Mouse (Mus musculus): ENCODE results near the gene Cox7b. TPM values are rescaled to one million over a fixed set of nuclear protein-coding genes. Genes with fewer than 3 reads are reported as not detected.

Gene Cox7b
- polyA plus RNA-seq, 1 experiment = 299 TPM

DNA sequence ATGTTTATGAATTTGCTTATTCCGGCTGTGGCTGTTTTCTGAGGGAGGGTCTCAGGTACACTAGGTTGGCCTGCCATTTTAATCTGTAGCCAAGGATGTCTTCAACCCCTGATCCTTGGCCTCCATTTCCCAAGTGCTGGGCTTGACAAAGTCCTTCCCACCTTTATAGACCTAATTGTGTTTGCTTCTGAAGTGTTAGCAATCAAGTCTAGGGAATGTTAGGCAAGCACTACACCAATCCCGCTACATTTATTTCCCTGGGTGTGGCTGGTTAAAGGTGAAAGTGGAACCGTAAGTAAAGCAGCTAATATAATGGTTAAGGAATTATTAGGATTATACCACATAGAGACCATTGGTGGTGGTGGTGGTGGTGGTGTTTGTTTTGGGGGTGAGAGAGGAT lies 1.6 kb downstream of the Cox7b start:
- Histone ChIP-seq H3K4me3 (ENCODE audit: low read depth, low read length) (peak overlapping the region; percentile 28; the same call in 1 of the 2 replicates), H3K4me1 (ENCODE audit: control insufficient read depth, insufficient read depth, insufficient read length, low read length) (no peaks in the 10 kb centered on the region), H3K27ac (ENCODE audit: insufficient read depth, low read depth, low read length) (no peak overlapping the region), H3K36me3 (ENCODE audit: control insufficient read depth, insufficient read depth, low read length) (peaks cover 17% of the 10 kb centered on the region), H3K27me3 (ENCODE audit: control insufficient read depth, insufficient read depth, low read length) (no peaks in the 10 kb centered on the region)
- TF ChIP-seq POLR2A (IDR thresholded peaks at IDR 0.05; ENCODE audit: low read depth, low read length) (no peak), CTCF (IDR thresholded peaks at IDR 0.05; ENCODE audit: extremely low read depth, insufficient read length, insufficient replicate concordance, low read depth, low read length) (no peak)
- WGBS = 43% methylated on average over 3 of the region's 3 CpGs

DNA sequence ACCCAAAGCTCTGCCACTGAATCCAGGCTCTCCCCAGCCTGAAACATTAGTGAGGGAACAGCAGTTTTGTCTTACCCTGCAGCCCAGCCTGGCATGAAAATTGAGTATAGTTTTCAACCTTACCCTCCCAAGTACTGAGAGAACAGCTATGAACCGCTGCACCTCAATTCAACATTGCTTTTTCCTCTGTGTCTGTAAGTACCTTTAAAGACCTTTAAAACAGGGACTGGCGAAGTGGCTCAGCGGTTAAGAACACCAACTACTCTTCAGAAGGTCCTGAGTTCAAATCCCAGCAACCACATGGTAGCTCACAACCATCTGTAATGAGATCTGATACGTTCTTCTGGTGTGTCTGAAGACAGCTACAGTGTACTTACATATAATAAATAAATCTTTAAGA lies 2.0 kb downstream of the Cox7b start:
- Histone ChIP-seq H3K27me3 (ENCODE audit: control insufficient read depth, insufficient read depth, low read length) (no peaks in the 10 kb centered on the region), H3K27ac (ENCODE audit: insufficient read depth, low read depth, low read length) (no peak overlapping the region), H3K4me3 (ENCODE audit: low read depth, low read length) (peak overlapping the region; percentile 28; the same call in 1 of the 2 replicates), H3K4me1 (ENCODE audit: control insufficient read depth, insufficient read depth, insufficient read length, low read length) (no peaks in the 10 kb centered on the region), H3K36me3 (ENCODE audit: control insufficient read depth, insufficient read depth, low read length) (peaks cover 17% of the 10 kb centered on the region)
- 76% methylated on average over 4 of the region's 4 CpGs for WGBS
- no peak for TF ChIP-seq CTCF (IDR thresholded peaks at IDR 0.05; ENCODE audit: extremely low read depth, insufficient read length, insufficient replicate concordance, low read depth, low read length)
- TF ChIP-seq POLR2A (IDR thresholded peaks at IDR 0.05; ENCODE audit: low read depth, low read length) = no peak

DNA sequence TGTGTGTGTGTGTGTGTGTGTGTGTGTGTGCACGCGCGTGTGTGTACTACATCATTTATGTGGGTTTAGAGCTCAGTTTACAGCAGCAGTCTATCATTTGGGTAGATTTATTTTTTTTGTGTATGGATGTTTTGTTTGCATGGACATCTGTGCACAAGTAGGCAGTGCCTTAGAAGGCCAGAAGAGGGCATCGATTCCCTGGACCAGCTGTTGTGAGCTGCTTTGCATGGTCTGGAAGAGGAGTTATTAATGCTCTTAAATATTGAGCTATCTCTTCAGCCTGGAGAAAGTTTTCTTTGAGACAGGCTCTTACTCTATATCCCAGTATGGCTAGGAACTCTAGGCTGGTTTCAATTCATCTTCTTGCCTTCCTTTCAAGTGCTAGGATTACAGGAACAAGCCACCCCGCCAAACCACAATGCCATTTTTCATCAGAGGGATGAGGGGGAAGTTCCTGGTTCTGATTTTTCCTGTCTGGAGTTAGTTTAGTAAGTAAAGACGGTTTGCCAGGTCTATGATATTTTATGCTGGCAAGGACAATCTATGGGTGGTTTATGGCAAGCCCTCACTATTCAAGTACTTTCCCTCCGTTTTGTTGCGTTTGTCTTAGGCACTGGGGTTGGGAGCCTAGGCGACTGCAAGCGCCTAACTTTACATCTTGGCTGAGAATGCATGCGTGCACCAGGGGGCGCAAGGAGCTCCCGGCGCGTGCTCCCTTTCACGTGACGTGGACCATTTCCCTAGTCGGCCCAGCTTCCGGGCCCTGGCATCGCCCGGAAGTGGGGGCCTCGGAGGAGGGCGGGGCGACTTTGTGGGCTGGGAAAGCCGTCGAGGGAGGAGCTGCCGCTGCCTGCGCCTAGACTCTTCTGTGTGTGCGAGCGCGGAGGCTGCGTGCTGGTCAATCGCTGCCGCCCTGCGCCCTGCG lies 11.2 kb downstream of the Cox7b start, which contains the start of gene Atp7a:
Gene Atp7a, plus strand, starts transcription at position 859 of the 925 bp plus-strand sequence.
- Histone ChIP-seq H3K4me1 (ENCODE audit: control insufficient read depth, insufficient read depth, insufficient read length, low read length) (0 out of 2 replicates have a peak, but pooled peaks cover 1% of the 10 kb centered on the region), H3K27me3 (ENCODE audit: control insufficient read depth, insufficient read depth, low read length) (no peaks in the 10 kb centered on the region), H3K36me3 (ENCODE audit: control insufficient read depth, insufficient read depth, low read length) (0 out of 2 replicates have a peak, but pooled peaks cover 3% of the 10 kb centered on the region), H3K4me3 (ENCODE audit: low read depth, low read length) (peak within 1 kb of the TSS; percentile 82), H3K27ac (ENCODE audit: insufficient read depth, low read depth, low read length) (peak within 1 kb of the TSS; percentile 83)
- 12% methylated on average over 36 of the region's 36 CpGs for WGBS
- TF ChIP-seq CTCF (IDR thresholded peaks at IDR 0.05; ENCODE audit: extremely low read depth, insufficient read length, insufficient replicate concordance, low read depth, low read length) = peak; percentile 73
- TF ChIP-seq POLR2A (IDR thresholded peaks at IDR 0.05; ENCODE audit: low read depth, low read length) = peak; percentile 93

DNA sequence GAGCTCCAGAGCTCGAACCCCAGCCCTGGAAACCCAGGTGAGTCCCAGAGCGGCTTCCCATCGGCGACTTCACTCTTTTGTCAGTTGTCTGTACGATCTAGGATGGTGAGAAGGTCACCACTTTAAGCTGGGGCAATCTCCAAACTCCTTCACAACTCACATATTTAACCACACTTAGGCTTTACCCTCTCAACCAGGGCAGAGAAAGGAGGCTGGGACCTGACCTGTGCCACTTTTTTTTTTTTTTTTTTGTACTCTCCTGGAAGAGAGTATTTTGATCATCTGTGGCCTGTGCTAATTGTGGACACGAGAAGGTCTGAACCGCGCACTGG lies 11.8 kb downstream of the Cox7b start:
- 0 out of 2 replicates have a peak, but pooled peaks cover 3% of the 10 kb centered on the region for H3K4me1 ChIP-seq (ENCODE audit: control insufficient read depth, insufficient read depth, insufficient read length, low read length)
- peak overlapping the region; percentile 83 for H3K27ac ChIP-seq (ENCODE audit: insufficient read depth, low read depth, low read length)
- H3K27me3 ChIP-seq (ENCODE audit: control insufficient read depth, insufficient read depth, low read length) = no peaks in the 10 kb centered on the region
- 14% methylated on average over 8 of the region's 8 CpGs for WGBS
- peak overlapping the region; percentile 82 for H3K4me3 ChIP-seq (ENCODE audit: low read depth, low read length)
- no peaks in the 10 kb centered on the region for H3K36me3 ChIP-seq (ENCODE audit: control insufficient read depth, insufficient read depth, low read length)
- TF ChIP-seq CTCF (IDR thresholded peaks at IDR 0.05; ENCODE audit: extremely low read depth, insufficient read length, insufficient replicate concordance, low read depth, low read length) (no peak), POLR2A (IDR thresholded peaks at IDR 0.05; ENCODE audit: low read depth, low read length) (no peak)

DNA sequence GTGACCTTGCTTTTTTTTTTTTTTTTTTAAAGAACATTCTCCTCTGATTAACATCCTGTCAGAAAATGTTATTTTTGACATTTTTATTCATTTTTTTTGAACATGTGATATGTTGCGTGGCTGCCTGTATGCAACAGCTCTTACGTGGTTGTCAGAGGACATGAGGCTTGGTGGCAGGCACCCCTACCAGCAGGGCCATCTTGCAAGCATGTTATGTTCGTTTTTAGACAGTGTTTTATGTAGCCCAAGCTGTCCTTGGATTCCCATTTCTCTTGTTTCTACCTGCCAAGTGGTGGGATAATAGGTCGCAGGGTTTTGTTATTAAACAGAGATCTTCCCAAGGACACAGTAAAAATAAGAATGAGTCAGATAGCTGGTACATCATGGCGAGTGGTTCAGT lies 14.7 kb downstream of the Cox7b start:
- TF ChIP-seq CTCF (IDR thresholded peaks at IDR 0.05; ENCODE audit: extremely low read depth, insufficient read length, insufficient replicate concordance, low read depth, low read length) (no peak), POLR2A (IDR thresholded peaks at IDR 0.05; ENCODE audit: low read depth, low read length) (no peak)
- WGBS = 81% methylated on average over 5 of the region's 5 CpGs
- Histone ChIP-seq H3K27me3 (ENCODE audit: control insufficient read depth, insufficient read depth, low read length) (no peaks in the 10 kb centered on the region), H3K4me3 (ENCODE audit: low read depth, low read length) (no peak overlapping the region), H3K27ac (ENCODE audit: insufficient read depth, low read depth, low read length) (no peak overlapping the region), H3K36me3 (ENCODE audit: control insufficient read depth, insufficient read depth, low read length) (no peaks in the 10 kb centered on the region), H3K4me1 (ENCODE audit: control insufficient read depth, insufficient read depth, insufficient read length, low read length) (0 out of 2 replicates have a peak, but pooled peaks cover 3% of the 10 kb centered on the region)

DNA sequence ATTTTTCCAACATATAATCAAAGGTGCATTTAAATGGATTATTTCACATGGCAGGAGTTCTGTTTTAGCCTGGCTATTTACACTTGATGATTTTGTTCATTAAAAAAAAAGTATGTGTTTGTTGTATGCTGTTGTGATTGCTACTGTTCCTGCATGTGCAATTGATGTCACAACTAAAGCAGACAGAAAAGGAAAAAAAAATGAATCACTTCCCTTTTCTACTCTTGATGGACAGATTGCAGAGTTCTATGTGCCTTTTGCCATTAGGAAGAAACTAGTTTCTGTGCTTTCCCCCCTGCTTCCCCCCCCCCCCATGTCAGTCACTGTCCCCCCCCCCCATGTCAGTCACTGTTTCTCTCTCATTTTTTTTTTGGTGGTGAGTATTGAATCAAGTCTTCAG lies 15.6 kb downstream of the Cox7b start:
- Histone ChIP-seq H3K4me3 (ENCODE audit: low read depth, low read length) (no peak overlapping the region), H3K27me3 (ENCODE audit: control insufficient read depth, insufficient read depth, low read length) (no peaks in the 10 kb centered on the region), H3K4me1 (ENCODE audit: control insufficient read depth, insufficient read depth, insufficient read length, low read length) (0 out of 2 replicates have a peak, but pooled peaks cover 3% of the 10 kb centered on the region), H3K36me3 (ENCODE audit: control insufficient read depth, insufficient read depth, low read length) (no peaks in the 10 kb centered on the region), H3K27ac (ENCODE audit: insufficient read depth, low read depth, low read length) (no peak overlapping the region)
- TF ChIP-seq POLR2A (IDR thresholded peaks at IDR 0.05; ENCODE audit: low read depth, low read length) (no peak), CTCF (IDR thresholded peaks at IDR 0.05; ENCODE audit: extremely low read depth, insufficient read length, insufficient replicate concordance, low read depth, low read length) (no peak)

DNA sequence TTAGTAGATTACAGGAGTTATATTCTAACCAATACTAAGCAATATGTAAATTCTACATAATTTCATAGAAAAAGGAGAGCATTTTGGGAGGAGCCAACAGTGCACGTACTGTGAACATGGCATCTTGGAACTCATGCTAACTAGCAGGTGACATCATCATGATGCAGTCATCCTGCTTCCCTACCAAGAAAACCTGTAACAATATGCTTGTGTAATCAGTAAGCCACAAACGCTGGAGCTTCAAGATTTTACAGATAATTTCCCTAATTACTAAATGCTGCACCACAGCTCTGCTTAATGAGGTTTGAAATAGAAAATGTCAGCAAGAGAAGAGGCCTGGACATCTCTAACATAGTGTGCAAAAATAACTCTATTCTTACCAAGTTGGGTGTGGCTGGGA lies 20.2 kb downstream of the Cox7b start:
- Histone ChIP-seq H3K4me3 (ENCODE audit: low read depth, low read length) (no peak overlapping the region), H3K27ac (ENCODE audit: insufficient read depth, low read depth, low read length) (no peak overlapping the region)

More for the DNA sequence above, 20.2 kb downstream of the Cox7b start:
- no peaks in the 10 kb centered on the region for H3K36me3 ChIP-seq (ENCODE audit: control insufficient read depth, insufficient read depth, low read length)
- H3K4me1 ChIP-seq (ENCODE audit: control insufficient read depth, insufficient read depth, insufficient read length, low read length) = 0 out of 2 replicates have a peak, but pooled peaks cover 2% of the 10 kb centered on the region
- TF ChIP-seq CTCF (IDR thresholded peaks at IDR 0.05; ENCODE audit: extremely low read depth, insufficient read length, insufficient replicate concordance, low read depth, low read length) = no peak
- no peak for TF ChIP-seq POLR2A (IDR thresholded peaks at IDR 0.05; ENCODE audit: low read depth, low read length)
- 43% methylated on average over 2 of the region's 2 CpGs for WGBS
- H3K27me3 ChIP-seq (ENCODE audit: control insufficient read depth, insufficient read depth, low read length) = no peaks in the 10 kb centered on the region

All from small intestine, adult 2 months (tissue).